Mouse (Mus musculus) kidney, adult 9 months (tissue): ENCODE data around the gene Rtn1.
"Not testable (repeated sequence)": the region's sequence is repeated elsewhere in the genome, so short reads cannot be mapped to it uniquely, and the experiment has no call there.

Source experiments
- DNase-seq: peaks from one replicate; pipeline ENCODE4 v3.0.0; 2022

The Rtn1 gene

GRCm38 (mm10) chr12:72315732-72316465, 93.0 kb downstream of the Rtn1 start:
- no peak for DNase-seq

GRCm38 (mm10) chr12:72310818-72311217, 98.0 kb downstream of the Rtn1 start:
- no peak for DNase-seq

- DNase-seq = no peak
These were observed 100.3 kb downstream of the Rtn1 start for GRCm38 (mm10) chr12:72308506-72308905.

GRCm38 (mm10) chr12:72306281-72306680, 102.6 kb downstream of the Rtn1 start:
- no peak for DNase-seq

- DNase-seq = no peak
These were observed 103.4 kb downstream of the Rtn1 start for GRCm38 (mm10) chr12:72305421-72305820.

- no peak for DNase-seq
These were observed 103.9 kb downstream of the Rtn1 start for GRCm38 (mm10) chr12:72304985-72305384.

GRCm38 (mm10) chr12:72304347-72304688, 104.5 kb downstream of the Rtn1 start:
- DNase-seq = no peak

GRCm38 (mm10) chr12:72303624-72304346, 105.1 kb downstream of the Rtn1 start:
- no peak for DNase-seq

- no peak for DNase-seq
These were observed 107.4 kb downstream of the Rtn1 start for GRCm38 (mm10) chr12:72301431-72301830.

- no peak for DNase-seq
These were observed 107.9 kb downstream of the Rtn1 start for GRCm38 (mm10) chr12:72300971-72301370.

- DNase-seq = no peak
These were observed 110.6 kb downstream of the Rtn1 start for GRCm38 (mm10) chr12:72298222-72298621.

- no peak for DNase-seq
These were observed 112.3 kb downstream of the Rtn1 start for GRCm38 (mm10) chr12:72296552-72296951.

GRCm38 (mm10) chr12:72293185-72293584, 115.7 kb downstream of the Rtn1 start:
- DNase-seq = not testable (repeated sequence)

- no peak for DNase-seq
These were observed 116.3 kb downstream of the Rtn1 start for GRCm38 (mm10) chr12:72292566-72292965.

GRCm38 (mm10) chr12:72291266-72291665, 117.6 kb downstream of the Rtn1 start:
- no peak for DNase-seq

GRCm38 (mm10) chr12:72288215-72288614, 120.6 kb downstream of the Rtn1 start:
- DNase-seq = peak; percentile 64

- DNase-seq = no peak
These were observed 121.4 kb downstream of the Rtn1 start for GRCm38 (mm10) chr12:72287332-72288004.

GRCm38 (mm10) chr12:72285366-72286345, 123.2 kb downstream of the Rtn1 start:
- no peak for DNase-seq

- DNase-seq = no peak
These were observed 124.3 kb downstream of the Rtn1 start for GRCm38 (mm10) chr12:72284576-72284975.

- no peak for DNase-seq
These were observed 129.6 kb downstream of the Rtn1 start for GRCm38 (mm10) chr12:72279129-72279875.

- DNase-seq = no peak
These were observed 135.0 kb downstream of the Rtn1 start for GRCm38 (mm10) chr12:72273721-72274414.
